ENCODE assay signal across 25 mouse cellular contexts in genomic region chr13:21397486-21397885, GRCm38 (mm10). TPM values are rescaled to one million over a fixed set of nuclear protein-coding genes. Genes with fewer than 3 reads are reported as not detected.
"Had no signal": no experiment of that assay in that cellular context is flagged by ENCODE, and none has a peak within 500 bp of the region (broad histone marks: within the 10 kb centered on the region; RNA-seq: fewer than 3 reads in every experiment).

No protein-coding gene starts in this region.

- H3K9ac ChIP-seq: neural tube, embryonic 13.5 days; neural tube, embryonic 15.5 days; stomach, embryonic 15.5 days had no signal

- H3K4me2 ChIP-seq: neural tube, embryonic 13.5 days; neural tube, embryonic 15.5 days; stomach, embryonic 15.5 days had no signal

- H3K4me3 ChIP-seq: neural tube, embryonic 13.5 days; neural tube, embryonic 15.5 days; stomach, embryonic 15.5 days had no signal

- H3K27ac ChIP-seq: neural tube, embryonic 13.5 days; neural tube, embryonic 15.5 days; stomach, embryonic 15.5 days; stomach, postnatal 0 days had no signal

- H3K9me3 ChIP-seq: neural tube, embryonic 13.5 days; neural tube, embryonic 15.5 days; stomach, embryonic 15.5 days had no signal

- DNase-seq: retina, postnatal 1 day; right cerebral cortex, adult 18-20 months; right cerebral cortex, postnatal 14 days; right cerebral cortex, postnatal 25 days; right cerebral cortex, postnatal 4 days; spleen, adult 18-20 months; thymus, adult 18-20 months; thymus, adult 2 months; thymus, postnatal 14 days; thymus, postnatal 25 days; thymus, postnatal 36 days; thymus, postnatal 4 days had no signal

- H3K27me3 ChIP-seq: neural tube, embryonic 13.5 days; neural tube, embryonic 15.5 days; stomach, embryonic 15.5 days had no signal

RNA-seq across cellular contexts. Expression of gene Olfr1367, which starts 50.8 kb away (rescaled TPM):
- total RNA-seq: neutrophil, adult 5-6 weeks had no signal
- polyA plus RNA-seq: neural tube, embryonic 13.5 days; neural tube, embryonic 14.5 days; neural tube, embryonic 15.5 days; small intestine, adult 2 months; spleen, adult 2 months; stomach, embryonic 14.5 days; stomach, embryonic 15.5 days; stomach, embryonic 16.5 days; stomach, postnatal 0 days; testis, adult 2 months; thymus, adult 2 months; thymus, postnatal 0 days; urinary bladder, adult 2 months had no signal
